Mouse (Mus musculus): Measurements from ENCODE around the gene Kcnn3. TPM values are rescaled to one million over a fixed set of nuclear protein-coding genes. Genes with fewer than 3 reads are reported as not detected.

Gene Kcnn3
- total RNA-seq (2021) = 5.3 and 5.7 TPM in 2 replicates
- long read RNA-seq, experiment 1 = 0 reads
- long read RNA-seq, experiment 2, partial matches to known transcripts = 0 of 1 reads
- long read RNA-seq, experiment 2, other reads (novel, unspliced or antisense) = 0 of 1 reads

- DNase-seq = peak; percentile 87
Observed at GRCm38 (mm10) chr3:89519894-89520293, at the start of gene Kcnn3. Kcnn3 (plus strand) TSS chr3:89520164.

- no peak for DNase-seq
Observed at GRCm38 (mm10) chr3:89472280-89472679, 47.7 kb upstream of the Kcnn3 start.

- DNase-seq = no peak
Observed at GRCm38 (mm10) chr3:89473838-89474237, 46.1 kb upstream of the Kcnn3 start.

GRCm38 (mm10) chr3:89479055-89479454 lies 40.9 kb upstream of the Kcnn3 start:
- DNase-seq = no peak

- DNase-seq = peak; percentile 67
Observed at GRCm38 (mm10) chr3:89481488-89481887, 38.5 kb upstream of the Kcnn3 start.

- DNase-seq = no peak
Observed at GRCm38 (mm10) chr3:89482249-89482648, 37.7 kb upstream of the Kcnn3 start.

- peak; percentile 88 for DNase-seq
Observed at GRCm38 (mm10) chr3:89484766-89485524, 35.0 kb upstream of the Kcnn3 start.

- DNase-seq = no peak
Observed at GRCm38 (mm10) chr3:89486111-89486510, 33.9 kb upstream of the Kcnn3 start.

GRCm38 (mm10) chr3:89486916-89487702 lies 32.9 kb upstream of the Kcnn3 start:
- DNase-seq = no peak

GRCm38 (mm10) chr3:89490790-89491189 lies 29.2 kb upstream of the Kcnn3 start:
- DNase-seq = no peak

GRCm38 (mm10) chr3:89491559-89491958 lies 28.4 kb upstream of the Kcnn3 start:
- DNase-seq = no peak

GRCm38 (mm10) chr3:89492701-89493151 lies 27.2 kb upstream of the Kcnn3 start:
- no peak for DNase-seq

- DNase-seq = no peak
Observed at GRCm38 (mm10) chr3:89494630-89495029, 25.3 kb upstream of the Kcnn3 start.

- DNase-seq = no peak
Observed at GRCm38 (mm10) chr3:89496366-89496765, 23.6 kb upstream of the Kcnn3 start.

- no peak for DNase-seq
Observed at GRCm38 (mm10) chr3:89499696-89500095, 20.3 kb upstream of the Kcnn3 start.

- no peak for DNase-seq
Observed at GRCm38 (mm10) chr3:89501486-89501885, 18.5 kb upstream of the Kcnn3 start.

GRCm38 (mm10) chr3:89502551-89502950 lies 17.4 kb upstream of the Kcnn3 start:
- no peak for DNase-seq

- DNase-seq = no peak
Observed at GRCm38 (mm10) chr3:89508041-89508440, 11.9 kb upstream of the Kcnn3 start.

GRCm38 (mm10) chr3:89510979-89511378 lies 9.0 kb upstream of the Kcnn3 start:
- DNase-seq = peak; percentile 68

- DNase-seq = no peak
Observed at GRCm38 (mm10) chr3:89511400-89511799, 8.6 kb upstream of the Kcnn3 start.

- DNase-seq = peak; percentile 50
Observed at GRCm38 (mm10) chr3:89512225-89512624, 7.7 kb upstream of the Kcnn3 start.

- DNase-seq = no peak
Observed at GRCm38 (mm10) chr3:89515444-89515843, 4.5 kb upstream of the Kcnn3 start.

- DNase-seq = no peak
Observed at GRCm38 (mm10) chr3:89516321-89516720, 3.6 kb upstream of the Kcnn3 start.
